Comparison of ENCODE assay signal across 29 mouse cellular contexts in genomic region chr10:81254886-81255285, GRCm38 (mm10). TPM values are rescaled to one million over a fixed set of nuclear protein-coding genes. Genes with fewer than 3 reads are reported as not detected.
A peak's percentile ranks its signal among the peaks of the same experiment; 100 is the strongest.
DNase-seq lines count a peak whose midpoint lies in the region; ATAC-seq and TF ChIP-seq lines count a peak whose summit lies in the region.
"Had no signal": no experiment of that assay in that cellular context is flagged by ENCODE, and none has a peak within 500 bp of the region (broad histone marks: within the 10 kb centered on the region; RNA-seq: fewer than 3 reads in every experiment).

No protein-coding gene starts in this region.

- H3K4me3 ChIP-seq in left cerebral cortex, adult 2 months: no peak overlapping the region
- H3K4me3 ChIP-seq in forebrain, embryonic 11.5 days (ENCODE audit: low read depth, low read length): no peak overlapping the region
- H3K4me3 ChIP-seq: forebrain, embryonic 10.5 days; gastrocnemius, adult 2 months; heart, adult 2 months; heart, embryonic 10.5 days; heart, embryonic 13.5 days had no signal

- no peak for DNase-seq in left cerebral cortex, adult 2 months (ENCODE audit: extremely low spot score in 1 of 2, low spot score in 2 of 2)
- DNase-seq in left cerebral cortex, adult 8-10 months (ENCODE audit: low spot score in 2 of 2): no peak
- DNase-seq in natural killer cell, adult 2 months (ENCODE audit: low spot score in 2 of 2): peak; percentile 54 to 80
- no peak for DNase-seq in spleen, postnatal 14 days (ENCODE audit: low spot score in 2 of 2)
- no peak for DNase-seq in forebrain, embryonic 11.5 days (ENCODE audit: low spot score)
- no peak for DNase-seq in right cerebral cortex, postnatal 25 days
- DNase-seq: adrenal gland, adult 2 months; adrenal gland, postnatal 14 days; cerebellum, adult 11 months; cerebellum, adult 2 months; cerebellum, adult 9-11 months; cerebellum, postnatal 25 days; forebrain, postnatal 0 days; gastrocnemius, adult 2 months; gastrocnemius, postnatal 14 days; heart, adult 2 months; heart, postnatal 14 days; heart, postnatal 4 days had no signal

- H3K36me3 ChIP-seq in forebrain, embryonic 11.5 days (ENCODE audit: control insufficient read depth, insufficient read depth, low read length): no peaks in the 10 kb centered on the region
- H3K36me3 ChIP-seq: forebrain, embryonic 10.5 days; G1E; heart, embryonic 10.5 days; heart, embryonic 13.5 days had no signal

- no peak overlapping the region for H3K4me2 ChIP-seq in forebrain, embryonic 11.5 days (ENCODE audit: low read depth, low read length, severe bottlenecking)
- H3K4me2 ChIP-seq: heart, embryonic 13.5 days; hindbrain, embryonic 14.5 days had no signal

- intact Hi-C loops in left cerebral cortex, adult 2 months (cut with DNase I): no loop called here

- H3K9me3 ChIP-seq in forebrain, embryonic 11.5 days (ENCODE audit: control insufficient read depth, low read length): no peaks in the 10 kb centered on the region
- H3K9me3 ChIP-seq: forebrain, embryonic 10.5 days; G1E; heart, embryonic 10.5 days; heart, embryonic 13.5 days had no signal

- H3K27ac ChIP-seq in left cerebral cortex, adult 2 months: peak overlapping the region; percentile 100
- no peak overlapping the region for H3K27ac ChIP-seq in forebrain, embryonic 11.5 days (ENCODE audit: low read depth, low read length)
- H3K27ac ChIP-seq: forebrain, embryonic 10.5 days; gastrocnemius, adult 2 months; heart, adult 2 months; heart, embryonic 10.5 days; heart, embryonic 13.5 days; hindbrain, embryonic 14.5 days; hindbrain, postnatal 0 days had no signal

- peaks cover 50% of the 10 kb centered on the region for H3K27me3 ChIP-seq in forebrain, embryonic 11.5 days (ENCODE audit: control insufficient read depth, insufficient read depth, low read length)
- H3K27me3 ChIP-seq: CH12.LX had no signal

- 76% methylated on average over 1 of the region's 1 CpGs for WGBS in forebrain, embryonic 11.5 days

- peak; percentile 64 for ATAC-seq in common myeloid progenitor, adult 5-6 weeks (replicated peaks; ENCODE audit: low read depth, poor library complexity, severe bottlenecking)
- peak; percentile 33; the same call in 1 of the 2 replicates for ATAC-seq in megakaryocyte, adult 5-6 weeks (ENCODE audit: poor library complexity, severe bottlenecking)
- no peak for ATAC-seq in forebrain, embryonic 11.5 days (replicated peaks; ENCODE audit: low FRiP score)
- ATAC-seq: forebrain, embryonic 14.5 days; forebrain, postnatal 0 days; hindbrain, postnatal 0 days; Patski had no signal

- TF ChIP-seq CTCF in left cerebral cortex, adult 2 months (IDR thresholded peaks at IDR 0.05): no peak

- H3K4me1 ChIP-seq in forebrain, embryonic 11.5 days (replicated peaks; ENCODE audit: control insufficient read depth, insufficient read depth, low read length): peaks cover 13% of the 10 kb centered on the region

- H3K9ac ChIP-seq in forebrain, embryonic 11.5 days (ENCODE audit: low read length): no peak overlapping the region
- H3K9ac ChIP-seq: forebrain, postnatal 0 days; heart, embryonic 13.5 days; hindbrain, embryonic 14.5 days had no signal

RNA-seq across cellular contexts. Expression of gene Matk, which starts 2.2 kb away (rescaled TPM):
- total RNA-seq in left cerebral cortex, adult 2 months (2021): 100 to 1,000 TPM; 212 to 221 TPM
- total RNA-seq in left cerebral cortex, adult 8-10 months (2022): 100 to 1,000 TPM; 167 to 192 (median 183) TPM
- 19.7 and 20.3 TPM in 2 replicates for total RNA-seq in common myeloid progenitor, adult 5-6 weeks (2017)
- total RNA-seq in megakaryocyte, adult 5-6 weeks (2015): 5.4 and 5.9 TPM in 2 replicates
- 7.5 and 8.1 TPM in 2 replicates for total RNA-seq in megakaryocyte, adult 5-6 weeks (2017)
- polyA plus RNA-seq in forebrain, embryonic 11.5 days (2014; fragmentation: Nextera tagmentation; extraction: Ambion mirVana): 2.6 and 4.0 TPM in 2 replicates
- polyA plus RNA-seq: G1E had no signal

RNA-seq across cellular contexts. Expression of gene Mrpl54, which starts 11.8 kb away (rescaled TPM):
- total RNA-seq in left cerebral cortex, adult 2 months (2021): 10 to 100 TPM; 41.3 to 42.8 TPM
- 10 to 100 TPM; 39.8 to 51.5 (median 47.8) TPM for total RNA-seq in left cerebral cortex, adult 8-10 months (2022)
- 132 and 198 TPM in 2 replicates for total RNA-seq in common myeloid progenitor, adult 5-6 weeks (2017)
- total RNA-seq in megakaryocyte, adult 5-6 weeks (2015): 52.1 and 67.0 TPM in 2 replicates
- 97.4 and 154 TPM in 2 replicates for total RNA-seq in megakaryocyte, adult 5-6 weeks (2017)
- polyA plus RNA-seq in forebrain, embryonic 11.5 days (2014; fragmentation: Nextera tagmentation; extraction: Ambion mirVana): 147 and 154 TPM in 2 replicates

RNA-seq across cellular contexts. Expression of gene Apba3, which starts 11.9 kb away (rescaled TPM):
- 10 to 100 TPM; 35.8 to 38.6 TPM for total RNA-seq in left cerebral cortex, adult 2 months (2021)
- total RNA-seq in left cerebral cortex, adult 8-10 months (2022): 10 to 100 TPM; 24.3 to 38.6 (median 27.6) TPM
- 12.1 and 14.5 TPM in 2 replicates for total RNA-seq in common myeloid progenitor, adult 5-6 weeks (2017)
- total RNA-seq in megakaryocyte, adult 5-6 weeks (2015): 16.4 and 20.2 TPM in 2 replicates
- total RNA-seq in megakaryocyte, adult 5-6 weeks (2017): 11.5 and 15.0 TPM in 2 replicates
- polyA plus RNA-seq in forebrain, embryonic 11.5 days (2014; fragmentation: Nextera tagmentation; extraction: Ambion mirVana): 36.2 and 42.0 TPM in 2 replicates

RNA-seq across cellular contexts. Expression of gene Zfr2, which starts 21.9 kb away (rescaled TPM):
- total RNA-seq in left cerebral cortex, adult 2 months (2021): 10 to 100 TPM; 70.9 to 76.2 TPM
- 10 to 100 TPM; 58.4 to 65.1 (median 60.8) TPM for total RNA-seq in left cerebral cortex, adult 8-10 months (2022)
- 0.19 TPM in 1 of 2 replicates, not detected in the other for total RNA-seq in common myeloid progenitor, adult 5-6 weeks (2017)
- total RNA-seq in megakaryocyte, adult 5-6 weeks (2015): not detected in 2 replicates
- total RNA-seq in megakaryocyte, adult 5-6 weeks (2017): 0.16 and 0.26 TPM in 2 replicates
- 5.3 and 6.4 TPM in 2 replicates for polyA plus RNA-seq in forebrain, embryonic 11.5 days (2014; fragmentation: Nextera tagmentation; extraction: Ambion mirVana)

RNA-seq across cellular contexts. Expression of gene Atcay, which starts 24.3 kb away (rescaled TPM):
- 100 to 1,000 TPM; 203 to 206 TPM for total RNA-seq in left cerebral cortex, adult 2 months (2021)
- 100 to 1,000 TPM; 165 to 189 (median 171) TPM for total RNA-seq in left cerebral cortex, adult 8-10 months (2022)
- not detected in 2 replicates for total RNA-seq in common myeloid progenitor, adult 5-6 weeks (2017)
- total RNA-seq in megakaryocyte, adult 5-6 weeks (2015): not detected in 2 replicates
- total RNA-seq in megakaryocyte, adult 5-6 weeks (2017): not detected in 2 replicates
- 20.9 and 23.2 TPM in 2 replicates for polyA plus RNA-seq in forebrain, embryonic 11.5 days (2014; fragmentation: Nextera tagmentation; extraction: Ambion mirVana)
- total RNA-seq: gastrocnemius, adult 2 months had no signal
- polyA plus RNA-seq: G1E had no signal

Comparison
In these comparisons a context has a peak if more than half of its experiments do, and no peak if none do; other contexts are left out.
1. DNase-seq: peak in natural killer cell, adult 2 months (2 of 2); none in left cerebral cortex, adult 2 months (0 of 2), left cerebral cortex, adult 8-10 months (0 of 2), spleen, postnatal 14 days (0 of 2), forebrain, embryonic 11.5 days (single experiment) and right cerebral cortex, postnatal 25 days (single experiment).